Mouse (Mus musculus): Measurements from ENCODE around the gene Ccr6. TPM values are rescaled to one million over a fixed set of nuclear protein-coding genes. Genes with fewer than 3 reads are reported as not detected.

The Ccr6 gene
- polyA plus RNA-seq, 1 experiment: 12.1 TPM

DNA sequence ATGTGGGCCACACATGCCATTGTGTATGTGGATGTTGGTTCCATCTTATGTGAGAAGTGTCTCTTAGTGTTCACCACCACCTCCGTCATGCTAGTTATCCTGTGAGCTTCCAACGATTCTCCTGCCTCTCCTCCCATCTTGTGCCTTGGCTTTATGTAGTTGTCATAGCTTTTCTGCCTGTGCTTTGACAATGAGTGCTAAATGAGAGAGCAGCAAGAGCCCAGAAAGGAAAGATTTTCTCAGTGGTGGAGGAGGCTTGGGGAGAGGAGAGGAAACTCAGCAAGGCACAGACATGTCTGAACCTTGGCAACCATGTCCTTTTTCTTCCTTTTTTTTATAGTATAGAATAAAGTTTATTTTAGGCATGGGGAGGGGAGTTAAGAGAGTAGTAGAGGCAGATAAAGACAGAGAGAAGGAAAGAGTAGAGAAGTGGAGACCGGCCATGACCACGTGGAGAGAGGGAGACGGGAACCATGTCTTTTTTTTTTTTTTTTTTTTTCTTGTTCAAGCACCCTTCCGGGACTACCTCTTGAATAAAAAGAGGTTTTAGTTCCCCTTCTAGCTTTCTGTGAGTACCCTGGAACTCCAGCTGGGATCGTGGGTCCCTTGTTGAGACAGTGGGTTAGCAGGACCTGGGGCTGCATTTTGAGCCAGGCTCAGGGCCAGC is 67.1 kb downstream of the Ccr6 start:
- no peaks in the 10 kb centered on the region for H3K27me3 ChIP-seq (ENCODE audit: control insufficient read depth, insufficient read depth, low read length)
- WGBS: 56% methylated on average over 7 of the region's 7 CpGs
- no peak overlapping the region for H3K27ac ChIP-seq (ENCODE audit: control insufficient read depth, insufficient read depth, low read length)
- H3K4me1 ChIP-seq (replicated peaks; ENCODE audit: control insufficient read depth, insufficient read depth, low read length): no peaks in the 10 kb centered on the region
- no peak overlapping the region for H3K4me3 ChIP-seq (ENCODE audit: control insufficient read depth, insufficient read depth, low read length)
- H3K36me3 ChIP-seq (ENCODE audit: control insufficient read depth, insufficient read depth, low read length): no peaks in the 10 kb centered on the region
- TF ChIP-seq POLR2A (IDR thresholded peaks at IDR 0.05; ENCODE audit: control insufficient read depth, extremely low read depth, insufficient read depth, low read length, poor library complexity) (no peak), CTCF (IDR thresholded peaks at IDR 0.05; ENCODE audit: borderline replicate concordance, control insufficient read depth, extremely low read depth, insufficient read depth, low read length, poor library complexity) (no peak)
- DNase-seq: no peak

DNA sequence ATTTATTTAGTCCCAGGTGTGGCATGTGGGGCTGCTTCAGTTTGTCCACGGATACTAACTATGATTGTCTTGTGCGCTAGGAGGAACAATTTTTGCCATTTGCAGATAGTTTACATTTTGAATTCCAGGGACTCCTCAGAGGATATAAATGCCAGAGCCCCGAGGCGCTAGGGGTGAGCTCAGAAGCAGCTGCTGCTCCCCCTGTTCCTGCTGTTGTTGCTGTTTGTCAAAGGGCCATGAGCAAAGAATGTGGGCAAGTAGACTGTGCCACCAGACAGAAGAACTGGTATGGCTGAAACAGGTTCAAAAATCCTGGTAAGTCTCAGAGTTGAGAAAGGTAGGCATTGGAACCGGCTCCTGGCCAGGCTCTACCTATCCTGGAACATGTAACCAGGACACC is 67.8 kb downstream of the Ccr6 start:
- H3K36me3 ChIP-seq (ENCODE audit: control insufficient read depth, insufficient read depth, low read length): no peaks in the 10 kb centered on the region
- no peak overlapping the region for H3K27ac ChIP-seq (ENCODE audit: control insufficient read depth, insufficient read depth, low read length)
- no peaks in the 10 kb centered on the region for H3K4me1 ChIP-seq (replicated peaks; ENCODE audit: control insufficient read depth, insufficient read depth, low read length)
- DNase-seq: no peak
- no peak overlapping the region for H3K4me3 ChIP-seq (ENCODE audit: control insufficient read depth, insufficient read depth, low read length)
- TF ChIP-seq POLR2A (IDR thresholded peaks at IDR 0.05; ENCODE audit: control insufficient read depth, extremely low read depth, insufficient read depth, low read length, poor library complexity): no peak
- no peak for TF ChIP-seq CTCF (IDR thresholded peaks at IDR 0.05; ENCODE audit: borderline replicate concordance, control insufficient read depth, extremely low read depth, insufficient read depth, low read length, poor library complexity)
- no peaks in the 10 kb centered on the region for H3K27me3 ChIP-seq (ENCODE audit: control insufficient read depth, insufficient read depth, low read length)
- 94% methylated on average over 5 of the region's 5 CpGs for WGBS

DNA sequence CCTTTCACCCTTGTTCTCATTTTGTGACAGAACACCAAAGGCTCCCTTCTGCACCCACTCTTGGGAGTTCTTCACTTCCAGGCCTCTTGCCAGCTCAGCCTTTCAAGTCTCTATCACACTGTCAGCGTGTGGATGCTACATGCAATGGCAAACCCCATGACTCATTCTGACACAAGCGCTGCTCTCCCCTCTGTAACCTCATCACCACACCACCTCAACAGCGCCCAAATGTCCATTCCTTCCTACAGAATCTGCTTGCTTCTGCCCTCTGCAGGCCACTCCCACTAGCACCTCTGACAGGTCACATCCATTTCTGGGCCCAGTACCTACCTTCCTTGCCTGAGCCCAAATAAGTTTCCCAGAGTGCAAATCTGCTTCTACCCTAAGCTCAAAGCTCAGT is 70.0 kb downstream of the Ccr6 start:
- DNase-seq: no peak
- TF ChIP-seq CTCF (IDR thresholded peaks at IDR 0.05; ENCODE audit: borderline replicate concordance, control insufficient read depth, extremely low read depth, insufficient read depth, low read length, poor library complexity): no peak
- no peak for TF ChIP-seq POLR2A (IDR thresholded peaks at IDR 0.05; ENCODE audit: control insufficient read depth, extremely low read depth, insufficient read depth, low read length, poor library complexity)
- no peak overlapping the region for H3K27ac ChIP-seq (ENCODE audit: control insufficient read depth, insufficient read depth, low read length)
- no peaks in the 10 kb centered on the region for H3K27me3 ChIP-seq (ENCODE audit: control insufficient read depth, insufficient read depth, low read length)
- WGBS: 76% methylated on average over 3 of the region's 3 CpGs
- no peak overlapping the region for H3K4me3 ChIP-seq (ENCODE audit: control insufficient read depth, insufficient read depth, low read length)
- H3K4me1 ChIP-seq (replicated peaks; ENCODE audit: control insufficient read depth, insufficient read depth, low read length): no peaks in the 10 kb centered on the region
- H3K36me3 ChIP-seq (ENCODE audit: control insufficient read depth, insufficient read depth, low read length): no peaks in the 10 kb centered on the region

Other genes with a start within 250 kb of the Ccr6 start
- gene Gm49673, start 88.3 kb upstream of the Ccr6 start, polyA plus RNA-seq (2012; rRNA removed): 4.3 and 8.5 TPM in 2 replicates
- gene Rnaset2a, start 87.9 kb upstream of the Ccr6 start, polyA plus RNA-seq (2012; rRNA removed): 69.4 and 79.8 TPM in 2 replicates
- 6.4 and 6.6 TPM in 2 replicates for gene Fgfr1op, start 70.5 kb upstream of the Ccr6 start, polyA plus RNA-seq (2012; rRNA removed)
- 96.5 and 127 TPM in 2 replicates for gene Mpc1, start 46.9 kb downstream of the Ccr6 start, polyA plus RNA-seq (2012; rRNA removed)
- 107 and 117 TPM in 2 replicates for gene Sft2d1, start 75.1 kb downstream of the Ccr6 start, polyA plus RNA-seq (2012; rRNA removed)
- gene Prr18, start 101.4 kb downstream of the Ccr6 start, polyA plus RNA-seq (2012; rRNA removed): 0.74 and 1.3 TPM in 2 replicates
- gene T2, start 119.9 kb downstream of the Ccr6 start, polyA plus RNA-seq (2012; rRNA removed): 0.09 and 0.11 TPM in 2 replicates
- gene T, start 198.4 kb downstream of the Ccr6 start, polyA plus RNA-seq (2012; rRNA removed): 0.63 and 1.8 TPM in 2 replicates